Mouse (Mus musculus): ENCODE measurements around the gene Mcoln3. TPM values are rescaled to one million over a fixed set of nuclear protein-coding genes. Genes with fewer than 3 reads are reported as not detected.

Mcoln3 gene
- polyA plus RNA-seq, 1 experiment from 2014 or later, result 1.9 TPM

DNA sequence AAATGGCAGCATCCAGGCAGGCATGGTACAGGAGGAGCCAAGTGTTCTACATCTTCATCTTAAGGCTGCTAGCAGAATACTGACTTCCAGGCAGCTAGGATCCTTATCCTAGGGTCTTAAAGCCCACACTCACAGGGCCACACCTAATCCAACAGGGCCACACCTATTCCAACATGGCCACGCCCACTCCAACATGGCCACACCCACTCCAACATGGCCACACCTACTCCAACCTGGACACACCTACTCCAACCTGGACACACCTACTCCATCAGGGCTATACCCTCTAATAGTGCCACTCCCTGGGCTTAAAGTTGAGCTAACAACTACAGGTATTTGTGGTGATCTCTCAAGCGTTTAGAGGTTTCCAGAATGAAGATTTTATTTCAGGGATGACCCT lies 63.1 kb downstream of the Mcoln3 start:
- Histone ChIP-seq H3K9me3 (no peaks in the 10 kb centered on the region), H3K4me3 (no peak overlapping the region), H3K4me2 (replicated peaks) (no peak overlapping the region), H3K27ac (no peak overlapping the region), H3K9ac (no peak overlapping the region), H3K36me3 (no peaks in the 10 kb centered on the region), H3K27me3 (replicated peaks) (peaks cover 12% of the 10 kb centered on the region; the same call in 1 of the 2 replicates), H3K4me1 (peaks cover 4% of the 10 kb centered on the region; the same call in 1 of the 2 replicates)
- 32% methylated on average over 2 of the region's 2 CpGs for WGBS
- no peak for ATAC-seq (ENCODE audit: low FRiP score, low read depth)

DNA sequence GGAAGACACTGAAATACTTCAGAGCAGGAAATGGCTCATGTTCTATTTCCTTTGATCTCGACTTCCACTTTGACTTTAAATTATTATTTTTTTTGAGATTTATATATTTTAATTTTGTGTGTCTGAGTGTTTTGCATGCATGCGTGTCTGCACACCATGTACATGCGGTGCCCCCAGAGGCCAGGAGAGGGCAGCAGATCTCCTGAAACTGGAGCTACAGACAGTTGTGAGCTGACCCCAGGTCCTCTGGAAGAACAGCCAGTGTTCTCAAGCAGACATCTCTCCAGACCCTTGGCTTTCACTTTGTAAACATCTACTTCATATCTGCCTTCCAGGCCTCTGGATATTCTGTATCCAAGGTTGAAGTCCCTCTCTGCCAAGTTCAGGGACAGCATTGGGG lies 63.7 kb downstream of the Mcoln3 start:
- H3K4me3 ChIP-seq, result no peak overlapping the region
- peaks cover 12% of the 10 kb centered on the region; the same call in 1 of the 2 replicates for H3K27me3 ChIP-seq (replicated peaks)
- no peak overlapping the region for H3K27ac ChIP-seq
- peaks cover 7% of the 10 kb centered on the region; the same call in 1 of the 2 replicates for H3K4me1 ChIP-seq
- no peaks in the 10 kb centered on the region for H3K9me3 ChIP-seq
- ATAC-seq (ENCODE audit: low FRiP score, low read depth), result no peak
- no peak overlapping the region for H3K4me2 ChIP-seq (replicated peaks)
- no peak overlapping the region for H3K9ac ChIP-seq
- WGBS, result 33% methylated on average over 3 of the region's 3 CpGs
- H3K36me3 ChIP-seq, result no peaks in the 10 kb centered on the region

- no peak overlapping the region for H3K4me3 ChIP-seq
- H3K27me3 ChIP-seq (replicated peaks), result peaks cover 12% of the 10 kb centered on the region
- no peaks in the 10 kb centered on the region for H3K36me3 ChIP-seq
- no peak overlapping the region for H3K27ac ChIP-seq
- peaks cover 7% of the 10 kb centered on the region; the same call in 1 of the 2 replicates for H3K4me1 ChIP-seq
- no peak overlapping the region for H3K9ac ChIP-seq
- no peaks in the 10 kb centered on the region for H3K9me3 ChIP-seq
- H3K4me2 ChIP-seq (replicated peaks), result peak overlapping the region; percentile 32; the same call in 1 of the 2 replicates
- ATAC-seq (ENCODE audit: low FRiP score, low read depth), result peak; percentile 79
- 19% methylated on average over 13 of the region's 13 CpGs for WGBS
These were observed 67.9 kb downstream of the Mcoln3 start for GRCm38 (mm10) chr3:146184992-146185657.

DNA sequence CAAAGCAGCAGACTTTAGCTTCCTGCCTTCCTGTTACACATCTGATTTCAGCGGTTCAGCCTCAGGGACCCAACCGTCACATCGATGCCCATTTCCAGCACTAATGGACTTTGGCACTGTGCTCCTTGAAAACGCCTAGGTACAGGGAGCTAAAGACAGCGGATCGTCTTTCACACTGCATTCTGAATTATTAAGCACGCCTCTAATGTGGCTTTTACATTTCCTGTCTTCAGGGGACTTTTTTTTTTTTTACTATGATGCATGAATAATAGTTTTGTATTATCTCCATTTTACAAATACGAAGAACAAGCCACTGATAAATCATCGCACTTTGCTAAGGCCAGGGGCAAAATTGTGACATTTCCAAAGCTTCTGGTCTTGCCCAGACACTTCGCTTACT lies 68.8 kb downstream of the Mcoln3 start:
- no peak for ATAC-seq (ENCODE audit: low FRiP score, low read depth)
- H3K36me3 ChIP-seq, result no peaks in the 10 kb centered on the region
- no peak overlapping the region for H3K27ac ChIP-seq
- H3K9ac ChIP-seq, result no peak overlapping the region
- WGBS, result 83% methylated on average over 10 of the region's 10 CpGs
- peaks cover 13% of the 10 kb centered on the region for H3K27me3 ChIP-seq (replicated peaks)
- H3K4me3 ChIP-seq, result no peak overlapping the region
- H3K9me3 ChIP-seq, result no peaks in the 10 kb centered on the region
- H3K4me2 ChIP-seq (replicated peaks), result no peak overlapping the region
- peaks cover 7% of the 10 kb centered on the region; the same call in 1 of the 2 replicates for H3K4me1 ChIP-seq

DNA sequence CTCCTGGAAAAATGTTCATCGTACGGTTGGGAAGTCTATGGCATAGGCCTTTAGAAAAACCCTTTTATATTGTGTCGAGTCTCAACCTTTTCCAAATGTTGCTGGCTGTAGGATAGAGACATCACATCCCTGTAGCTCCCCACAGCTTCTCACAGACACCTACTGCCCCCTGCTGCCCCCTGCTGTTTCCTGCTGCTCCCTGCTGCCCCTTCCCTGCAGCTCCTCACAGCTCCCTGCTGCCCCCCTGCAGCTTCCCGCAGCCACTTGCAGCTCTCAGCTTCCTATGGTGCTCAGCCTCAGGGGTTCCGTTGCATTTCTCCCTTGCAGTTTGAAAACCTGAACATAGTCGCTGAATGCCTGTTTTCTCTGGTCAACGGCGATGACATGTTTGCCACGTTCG lies 72.7 kb downstream of the Mcoln3 start:
- H3K4me2 ChIP-seq (replicated peaks), result no peak overlapping the region
- H3K9ac ChIP-seq, result no peak overlapping the region
- 65% methylated on average over 10 of the region's 10 CpGs for WGBS
- ATAC-seq (ENCODE audit: low FRiP score, low read depth), result no peak
- peaks cover 7% of the 10 kb centered on the region; the same call in 1 of the 2 replicates for H3K4me1 ChIP-seq
- peaks cover 6% of the 10 kb centered on the region; the same call in 1 of the 2 replicates for H3K27me3 ChIP-seq (replicated peaks)
- H3K27ac ChIP-seq, result no peak overlapping the region
- H3K36me3 ChIP-seq, result no peaks in the 10 kb centered on the region
- no peak overlapping the region for H3K4me3 ChIP-seq
- H3K9me3 ChIP-seq, result no peaks in the 10 kb centered on the region

Other genes with a start within 250 kb of the Mcoln3 start
- 48.8 and 52.1 TPM in 2 replicates for gene Bcl10, start 194.6 kb upstream of the Mcoln3 start, polyA plus RNA-seq (2016; fragmentation: Nextera tagmentation; extraction: Ambion mirVana)
- gene 2410004B18Rik, start 179.4 kb upstream of the Mcoln3 start, polyA plus RNA-seq (2016; fragmentation: Nextera tagmentation; extraction: Ambion mirVana), result 64.7 and 68.2 TPM in 2 replicates
- 0.76 and 0.84 TPM in 2 replicates for gene Syde2, start 129.6 kb upstream of the Mcoln3 start, polyA plus RNA-seq (2016; fragmentation: Nextera tagmentation; extraction: Ambion mirVana)
- gene Wdr63, start 9.3 kb upstream of the Mcoln3 start, polyA plus RNA-seq (2016; fragmentation: Nextera tagmentation; extraction: Ambion mirVana), result 0.24 TPM in 1 of 2 replicates, not detected in the other
- gene Mcoln2, start 32.4 kb downstream of the Mcoln3 start, polyA plus RNA-seq (2016; fragmentation: Nextera tagmentation; extraction: Ambion mirVana), result 0.26 and 0.32 TPM in 2 replicates
- gene Lpar3, start 103.5 kb downstream of the Mcoln3 start, polyA plus RNA-seq (2016; fragmentation: Nextera tagmentation; extraction: Ambion mirVana), result 1.5 and 2.1 TPM in 2 replicates

All from neural tube, embryonic 12.5 days (tissue).